Mouse (Mus musculus) adrenal gland, postnatal 10 days (tissue): ENCODE results near the gene Mfap1b. TPM values are rescaled to one million over a fixed set of nuclear protein-coding genes. Genes with fewer than 3 reads are reported as not detected.
A peak's percentile ranks its signal among the peaks of the same experiment; 100 is the strongest.

ENCODE experiments used
- DNase-seq: peaks from one replicate; pipeline ENCODE4 v3.0.0; 2021; ENCODE audit warnings: mixed read lengths
- microRNA-seq: library from miRNA; unstranded; fragments of <30 nt; microRNA quantifications from one replicate; pipeline ENCODE4 v1.2.0, GENCODE M21; 2021
- total RNA-seq, 2 experiments: library from RNA; stranded (reverse); gene quantifications; 2 replicates each; pipeline ENCODE4 v1.2.3; 2021

Gene Mfap1b
- total RNA-seq, 2 experiments from 2014 or later, result 24.9 to 26.8 TPM

- DNase-seq, result no peak
Observed at GRCm38 (mm10) chr2:121434854-121435253, 39.0 kb downstream of the Mfap1b start.

GRCm38 (mm10) chr2:121425890-121426289 lies 48.0 kb downstream of the Mfap1b start:
- no peak for DNase-seq

- DNase-seq, result no peak
Observed at GRCm38 (mm10) chr2:121423166-121423565, 50.7 kb downstream of the Mfap1b start.

GRCm38 (mm10) chr2:121418476-121418875 lies 55.4 kb downstream of the Mfap1b start:
- no peak for DNase-seq

GRCm38 (mm10) chr2:121416356-121416755 lies 57.5 kb downstream of the Mfap1b start:
- DNase-seq, result no peak

- no peak for DNase-seq
Observed at GRCm38 (mm10) chr2:121415591-121415990, 58.3 kb downstream of the Mfap1b start.

GRCm38 (mm10) chr2:121415103-121415502 lies 58.8 kb downstream of the Mfap1b start:
- DNase-seq, result no peak

GRCm38 (mm10) chr2:121414139-121414685 lies 59.7 kb downstream of the Mfap1b start:
- no peak for DNase-seq

- DNase-seq, result peak; percentile 97
Observed at GRCm38 (mm10) chr2:121413387-121414042, 60.4 kb downstream of the Mfap1b start, which contains the start of the genes Pdia3 and Catsper2. Pdia3 (plus strand) TSS chr2:121413775. Catsper2 (minus strand) TSS chr2:121413792.

GRCm38 (mm10) chr2:121412843-121413386 lies 61.0 kb downstream of the Mfap1b start:
- DNase-seq, result no peak

Small RNAs within 50 kb of the gene (microRNA-seq; reads per million reads assigned to microRNA genes)
- not detected for gene Gm22953

Other genes with a start within 250 kb of the Mfap1b start
- gene Trp53bp1, start 202.7 kb downstream of the Mfap1b start, total RNA-seq, result 10 to 100 TPM; 46.0 to 68.0 TPM
- 10 to 100 TPM in 1 of 2 experiments, 1 to 10 TPM in 1; 8.5 to 13.1 TPM for gene Map1a, start 184.5 kb downstream of the Mfap1b start, total RNA-seq
- gene Ppip5k1, start 118.7 kb downstream of the Mfap1b start, total RNA-seq, result 10 to 100 TPM; 40.0 to 51.3 TPM
- gene Ckmt1, start 116.4 kb downstream of the Mfap1b start, total RNA-seq, result 10 to 100 TPM in 1 of 2 experiments, 1 to 10 TPM in 1; 9.0 to 10.9 TPM
- not detected for gene Strc, start 86.9 kb downstream of the Mfap1b start, total RNA-seq
- 100 to 1,000 TPM; 285 to 303 TPM for gene Pdia3, start 60.3 kb downstream of the Mfap1b start, total RNA-seq
- gene Catsper2, start 60.3 kb downstream of the Mfap1b start, total RNA-seq, result 1 to 10 TPM; 2.2 to 4.3 TPM
- gene Ell3, start 29.8 kb downstream of the Mfap1b start, total RNA-seq, result under 1 TPM; 0.18 to 0.66 TPM
- gene Serf2, start 24.9 kb downstream of the Mfap1b start, total RNA-seq, result 100 to 1,000 TPM; 346 to 350 TPM
- 10 to 100 TPM; 29.1 to 39.9 TPM for gene Hypk, start 20.8 kb downstream of the Mfap1b start, total RNA-seq
- gene Serinc4, start 17.3 kb downstream of the Mfap1b start, total RNA-seq, result under 1 TPM in 1 of 2 experiments, not detected in 1; 0.24 TPM
- gene Mfap1a, start 32.6 kb upstream of the Mfap1b start, total RNA-seq, result 10 to 100 TPM; 24.5 to 25.7 TPM
- gene Wdr76, start 32.7 kb upstream of the Mfap1b start, total RNA-seq, result 10 to 100 TPM in 1 of 2 experiments, 1 to 10 TPM in 1; 6.3 to 10.9 TPM